9 mouse cellular contexts compared by ENCODE assay signal in genomic region chr11:50767039-50767438, GRCm38 (mm10).
A peak's percentile ranks its signal among the peaks of the same experiment; 100 is the strongest.
DNase-seq lines count a peak whose midpoint lies in the region; ATAC-seq and TF ChIP-seq lines count a peak whose summit lies in the region.
"Had no signal": no experiment of that assay in that cellular context is flagged by ENCODE, and none has a peak within 500 bp of the region (broad histone marks: within the 10 kb centered on the region; RNA-seq: fewer than 3 reads in every experiment).

No protein-coding gene starts in this region.

- no peak for ATAC-seq in midbrain, postnatal 0 days (ENCODE audit: low FRiP score)
- ATAC-seq in midbrain, embryonic 16.5 days, result no peak
- ATAC-seq in embryonic facial prominence, embryonic 11.5 days (replicated peaks; ENCODE audit: insufficient number of reproducible peaks, low FRiP score, low TSS enrichment, low read depth), result no peak
- no peak for ATAC-seq in granulocyte monocyte progenitor cell, adult 5-6 weeks (replicated peaks; ENCODE audit: poor library complexity, severe bottlenecking)

- no peaks in the 10 kb centered on the region for H3K36me3 ChIP-seq in midbrain, postnatal 0 days (ENCODE audit: insufficient read depth, low read length)
- H3K36me3 ChIP-seq in midbrain, embryonic 16.5 days (ENCODE audit: control insufficient read depth, insufficient read depth, low read length), result no peaks in the 10 kb centered on the region
- no peaks in the 10 kb centered on the region for H3K36me3 ChIP-seq in embryonic facial prominence, embryonic 11.5 days (replicated peaks; ENCODE audit: control insufficient read depth, insufficient read depth, low read depth, low read length)

- no peak overlapping the region for H3K9ac ChIP-seq in midbrain, postnatal 0 days (replicated peaks; ENCODE audit: low read length, poor library complexity, severe bottlenecking)
- no peak overlapping the region for H3K9ac ChIP-seq in midbrain, embryonic 16.5 days (ENCODE audit: low read depth, low read length)
- H3K9ac ChIP-seq in embryonic facial prominence, embryonic 11.5 days (replicated peaks; ENCODE audit: low read length), result no peak overlapping the region

- peak; percentile 70 for TF ChIP-seq CTCF in midbrain, postnatal 0 days (IDR thresholded peaks at IDR 0.05)

- no peaks in the 10 kb centered on the region for H3K27me3 ChIP-seq in midbrain, postnatal 0 days (ENCODE audit: insufficient read depth, low read length)
- no peaks in the 10 kb centered on the region for H3K27me3 ChIP-seq in midbrain, embryonic 16.5 days (ENCODE audit: control insufficient read depth, insufficient read depth, low read depth, low read length)
- H3K27me3 ChIP-seq in embryonic facial prominence, embryonic 11.5 days (ENCODE audit: control insufficient read depth, insufficient read depth, low read length), result no peaks in the 10 kb centered on the region

- no peak overlapping the region for H3K4me3 ChIP-seq in midbrain, postnatal 0 days (ENCODE audit: low read depth, low read length)
- no peak overlapping the region for H3K4me3 ChIP-seq in midbrain, embryonic 16.5 days (ENCODE audit: low read depth, low read length)
- H3K4me3 ChIP-seq in embryonic facial prominence, embryonic 11.5 days (ENCODE audit: low read depth, low read length), result no peak overlapping the region
- H3K4me3 ChIP-seq: megakaryocyte, embryonic 14.5 days had no signal

- H3K4me1 ChIP-seq in midbrain, postnatal 0 days (ENCODE audit: insufficient read depth, low read length), result peaks cover 4% of the 10 kb centered on the region; the same call in 1 of the 2 replicates
- peaks cover 4% of the 10 kb centered on the region; the same call in 1 of the 2 replicates for H3K4me1 ChIP-seq in midbrain, embryonic 16.5 days (ENCODE audit: control insufficient read depth, insufficient read depth, low read length)
- no peaks in the 10 kb centered on the region for H3K4me1 ChIP-seq in embryonic facial prominence, embryonic 11.5 days (ENCODE audit: control insufficient read depth, insufficient read depth, low read length)

- WGBS in midbrain, postnatal 0 days, result 24% methylated on average over 4 of the region's 4 CpGs
- 18% methylated on average over 4 of the region's 4 CpGs for WGBS in midbrain, embryonic 16.5 days
- WGBS in embryonic facial prominence, embryonic 11.5 days, result 18% methylated on average over 4 of the region's 4 CpGs

- peak; percentile 57 for DNase-seq in gastrocnemius, postnatal 10 days
- DNase-seq in gastrocnemius, adult 18-20 months (ENCODE audit: low spot score), result no peak
- peak; percentile 44 for DNase-seq in midbrain, postnatal 0 days (ENCODE audit: low spot score)
- peak; percentile 62 for DNase-seq in adrenal gland, postnatal 25 days
- DNase-seq in embryonic facial prominence, embryonic 11.5 days (ENCODE audit: low spot score), result peak; percentile 35
- DNase-seq in lung, postnatal 14 days, result peak; percentile 54

- H3K4me2 ChIP-seq in midbrain, postnatal 0 days (ENCODE audit: low read depth, low read length, poor library complexity, severe bottlenecking), result no peak overlapping the region
- H3K4me2 ChIP-seq in midbrain, embryonic 16.5 days (ENCODE audit: low read length), result no peak overlapping the region
- no peak overlapping the region for H3K4me2 ChIP-seq in embryonic facial prominence, embryonic 11.5 days (ENCODE audit: low read depth, low read length)

- H3K9me3 ChIP-seq in midbrain, postnatal 0 days (ENCODE audit: low read length), result no peaks in the 10 kb centered on the region
- no peaks in the 10 kb centered on the region for H3K9me3 ChIP-seq in midbrain, embryonic 16.5 days (replicated peaks; ENCODE audit: control insufficient read depth, low read length, poor library complexity, severe bottlenecking)
- no peaks in the 10 kb centered on the region for H3K9me3 ChIP-seq in embryonic facial prominence, embryonic 11.5 days (replicated peaks; ENCODE audit: control insufficient read depth, low read length)

- H3K27ac ChIP-seq in midbrain, postnatal 0 days (ENCODE audit: low read depth, low read length), result peak overlapping the region; percentile 47; the same call in 1 of the 2 replicates
- H3K27ac ChIP-seq in midbrain, embryonic 16.5 days (ENCODE audit: low read length), result no peak overlapping the region
- no peak overlapping the region for H3K27ac ChIP-seq in embryonic facial prominence, embryonic 11.5 days (replicated peaks; ENCODE audit: low read depth, low read length)
